Mouse (Mus musculus) liver, postnatal 0 days (tissue): Measurements from ENCODE around the gene Aox3.

Experiments
- CTCF ChIP-seq: sonication (generic); IDR thresholded peaks from 2 replicates; pipeline ENCODE4 v1.5.1; 2016; ENCODE audit warnings: antibody characterized with exemption, low read depth
- EP300 ChIP-seq: IDR thresholded peaks from 2 replicates; pipeline ENCODE4 v1.6.1; 2016; ENCODE audit warnings: antibody characterized with exemption, low read depth, mild to moderate bottlenecking

DNA sequence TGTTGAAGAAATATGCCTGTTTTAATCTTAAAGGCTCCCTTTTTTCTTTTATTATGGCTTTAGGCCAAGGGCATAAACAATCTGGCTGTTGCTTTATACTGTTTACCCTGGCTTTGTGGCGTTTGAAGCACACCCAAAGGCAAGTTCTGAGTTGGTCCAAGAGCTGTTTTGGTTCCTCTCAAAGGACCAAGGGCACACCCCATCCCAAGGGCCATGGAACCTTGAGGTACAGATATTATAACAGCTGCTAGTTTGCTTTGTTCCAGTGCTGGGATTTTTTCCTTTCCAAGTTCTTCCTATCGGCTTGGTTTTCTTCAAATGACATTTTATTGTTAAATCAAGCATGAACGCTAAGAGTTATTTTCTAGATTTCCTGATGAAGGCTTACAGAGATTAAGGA lies 47.3 kb upstream of the Aox3 start:
- TF ChIP-seq EP300 (no peak), CTCF (no peak)
